Mouse (Mus musculus): ENCODE results near the gene Zfp219.

Gene Zfp219

DNA sequence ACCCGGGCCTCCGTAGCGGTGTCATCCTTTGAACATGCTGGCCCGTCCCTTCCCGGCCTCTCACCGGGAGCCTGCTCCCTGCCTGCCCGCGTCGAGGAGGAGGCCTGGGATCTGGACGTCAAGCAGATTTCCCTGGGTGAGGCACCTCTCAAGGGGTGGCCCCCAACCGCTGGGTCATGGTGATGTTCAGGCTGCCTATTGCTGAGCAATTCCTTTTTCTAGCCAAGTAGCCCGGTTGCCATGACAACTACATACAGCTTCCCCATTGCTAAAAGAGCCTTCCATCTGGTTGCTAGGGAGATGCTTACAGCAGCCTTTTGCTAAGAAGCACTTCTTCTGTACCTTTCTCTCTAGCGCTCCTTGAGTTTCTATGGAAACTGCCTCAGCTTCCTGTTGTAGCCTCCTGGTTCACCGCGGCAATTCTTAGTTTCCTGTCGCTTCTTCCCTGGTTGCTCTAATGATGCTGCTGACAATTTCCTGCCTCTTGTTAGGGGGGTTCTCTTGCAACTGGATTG is 16.5 kb downstream of the Zfp219 start:
- no peak for DNase-seq (ENCODE audit: low read depth, low spot score)

DNA sequence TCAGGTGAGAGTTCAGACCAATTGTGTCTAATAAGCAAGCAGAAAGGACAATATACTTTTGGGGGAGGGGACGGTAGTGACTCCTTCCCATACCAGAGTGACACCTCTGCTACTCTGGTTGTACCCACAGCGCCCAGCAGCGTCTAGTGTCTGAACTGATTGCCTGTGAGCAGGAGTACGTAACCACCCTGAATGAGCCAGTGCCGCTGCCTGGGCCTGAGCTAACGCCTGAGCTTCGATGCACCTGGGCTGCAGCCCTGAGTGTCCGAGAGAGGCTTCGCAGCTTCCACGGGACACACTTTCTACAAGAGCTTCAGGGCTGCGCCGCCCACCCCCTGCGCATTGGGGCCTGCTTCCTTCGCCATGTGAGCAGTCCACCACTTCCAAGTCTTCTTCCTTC is 23.1 kb downstream of the Zfp219 start:
- no peak for DNase-seq (ENCODE audit: low read depth, low spot score)

DNA sequence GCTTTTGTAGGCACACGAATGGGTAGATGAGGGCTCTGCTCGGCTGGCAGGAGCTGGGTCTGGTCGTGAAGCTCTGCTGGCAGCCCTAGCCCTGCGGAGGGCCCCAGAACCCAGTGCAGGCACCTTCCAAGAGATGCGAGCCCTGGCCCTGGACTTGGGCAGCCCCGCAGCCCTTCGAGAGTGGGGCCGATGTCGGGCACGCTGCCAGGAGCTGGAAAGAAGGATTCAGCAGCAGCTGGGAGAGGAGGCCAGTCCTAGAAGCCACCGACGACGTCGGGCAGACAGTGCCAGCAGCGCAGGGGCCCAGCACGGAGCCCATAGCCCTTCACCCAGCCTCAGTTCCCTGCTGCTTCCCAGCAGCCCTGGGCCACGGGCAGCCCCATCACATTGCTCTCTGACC is 23.7 kb downstream of the Zfp219 start:
- DNase-seq (ENCODE audit: low read depth, low spot score) = no peak

DNA sequence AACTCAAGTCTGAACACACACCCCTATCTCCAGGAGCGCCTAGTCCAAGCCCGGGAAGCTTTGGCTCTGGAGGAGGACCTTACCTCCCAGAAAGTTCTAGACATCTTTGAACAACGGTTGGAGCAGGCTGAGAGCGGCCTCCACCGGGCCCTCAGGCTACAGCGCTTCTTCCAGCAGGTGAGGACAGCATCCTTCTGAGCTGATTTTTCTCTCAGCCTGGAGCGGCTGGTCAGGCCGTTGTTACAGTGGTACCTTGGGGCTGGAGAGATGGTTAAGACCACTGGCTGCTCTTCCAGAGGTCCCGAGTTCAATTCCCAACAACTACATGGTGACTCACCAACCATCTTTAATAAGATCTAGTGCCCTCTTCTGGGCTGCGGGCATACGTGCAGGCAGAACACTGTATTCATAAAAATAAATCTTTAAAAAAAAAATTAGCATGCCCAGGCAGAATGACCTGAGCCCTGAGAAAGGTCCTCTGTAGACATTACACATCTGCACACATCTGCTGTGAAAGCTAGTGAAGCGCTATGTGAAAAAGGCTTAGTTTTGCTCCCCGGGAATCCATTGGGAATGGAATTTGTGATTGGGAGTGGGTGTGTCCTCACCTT is 24.2 kb downstream of the Zfp219 start:
- DNase-seq (ENCODE audit: low read depth, low spot score) = peak; percentile 36

DNA sequence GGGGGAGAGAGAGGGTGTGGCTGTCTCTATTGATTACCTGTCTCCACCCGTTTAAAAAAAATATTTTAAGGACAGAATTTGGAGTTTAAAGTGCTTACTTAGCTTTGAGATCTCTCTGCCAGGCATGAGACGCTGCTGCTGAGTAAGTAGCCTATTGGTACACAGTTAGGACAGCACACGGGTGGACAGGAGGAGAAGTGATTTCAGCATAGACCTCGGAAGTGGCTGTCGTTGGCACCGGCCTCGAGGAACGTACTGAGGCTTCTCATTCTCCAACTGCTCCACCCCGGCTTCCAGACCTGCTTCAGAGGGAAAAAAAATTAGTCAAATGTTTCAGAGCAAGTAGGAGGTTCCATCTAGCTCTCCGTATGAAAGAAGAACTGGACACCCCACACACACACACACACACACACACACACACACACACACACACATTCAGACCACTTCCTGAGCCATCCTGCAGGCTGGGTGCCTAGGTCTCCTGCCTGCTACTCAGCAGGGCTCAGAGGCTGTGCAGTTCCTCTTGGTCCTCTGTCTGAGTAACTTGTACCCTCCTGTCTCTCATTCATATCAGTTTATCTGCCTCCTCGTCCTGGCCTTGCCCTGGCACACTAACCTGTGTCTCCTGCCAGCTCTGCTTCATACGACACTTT is 25.2 kb downstream of the Zfp219 start:
- DNase-seq (ENCODE audit: low read depth, low spot score) = no peak

DNA sequence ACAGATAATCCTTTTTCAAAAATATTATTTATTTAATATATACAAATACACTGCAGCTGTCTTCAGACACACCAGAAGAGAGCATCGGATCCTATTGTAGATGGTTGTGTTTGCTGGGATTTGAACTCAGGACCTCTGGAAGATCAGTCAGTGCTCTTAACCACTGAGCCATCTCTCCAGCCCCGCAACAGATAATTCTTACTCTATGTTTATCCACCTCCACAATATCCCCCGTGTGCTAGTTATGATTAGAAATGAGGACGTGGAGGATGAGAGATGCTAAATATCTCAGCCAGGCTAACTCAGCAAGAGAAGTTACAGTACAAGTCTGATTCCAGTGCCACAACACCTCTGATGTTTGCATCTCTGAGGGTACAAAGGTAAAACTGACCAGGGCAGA is 26.1 kb downstream of the Zfp219 start:
- DNase-seq (ENCODE audit: low read depth, low spot score) = no peak

DNA sequence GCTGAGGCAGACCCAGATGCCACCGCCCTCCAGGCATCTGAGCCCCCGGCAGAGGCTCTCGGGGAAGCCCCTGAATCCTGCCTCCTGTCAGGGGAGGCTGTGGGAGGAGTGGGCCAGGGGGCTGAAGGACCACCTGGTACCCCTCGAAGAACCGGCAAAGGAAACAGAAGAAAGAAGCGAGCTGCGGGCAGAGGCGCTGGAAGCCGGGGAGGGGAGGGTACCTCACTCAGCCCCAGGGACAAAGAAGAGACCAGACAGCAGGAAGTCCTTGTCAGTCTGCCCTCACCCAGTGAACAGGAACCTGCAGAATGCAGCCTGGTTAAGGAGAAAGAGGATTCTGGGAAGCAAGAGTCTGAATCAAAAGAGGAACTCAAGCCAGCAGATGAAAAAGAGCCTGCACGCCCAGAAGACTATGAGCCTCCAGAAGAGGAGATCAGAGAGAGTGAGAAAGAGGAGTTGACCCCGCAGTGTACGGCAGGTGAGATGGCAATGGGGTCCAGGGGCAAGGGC is 31.0 kb downstream of the Zfp219 start:
- no peak for DNase-seq (ENCODE audit: low read depth, low spot score)

DNA sequence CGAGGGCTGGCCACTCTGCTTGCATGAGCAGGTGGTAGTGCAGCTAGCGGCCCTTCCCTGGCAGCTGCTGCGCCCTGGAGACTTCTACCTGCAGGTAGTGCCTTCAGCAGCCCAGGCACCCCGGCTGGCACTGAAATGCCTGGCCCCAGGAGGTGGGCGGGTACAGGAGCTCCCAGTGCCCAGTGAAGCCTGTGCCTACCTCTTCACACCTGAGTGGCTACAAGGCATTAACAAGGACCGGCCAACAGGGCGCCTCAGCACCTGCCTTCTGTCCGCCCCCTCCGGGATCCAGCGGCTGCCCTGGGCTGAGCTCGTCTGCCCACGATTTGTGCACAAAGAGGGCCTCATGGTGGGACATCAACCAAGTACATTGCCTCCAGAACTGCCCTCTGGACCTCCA is 31.8 kb downstream of the Zfp219 start:
- DNase-seq (ENCODE audit: low read depth, low spot score) = no peak

DNA sequence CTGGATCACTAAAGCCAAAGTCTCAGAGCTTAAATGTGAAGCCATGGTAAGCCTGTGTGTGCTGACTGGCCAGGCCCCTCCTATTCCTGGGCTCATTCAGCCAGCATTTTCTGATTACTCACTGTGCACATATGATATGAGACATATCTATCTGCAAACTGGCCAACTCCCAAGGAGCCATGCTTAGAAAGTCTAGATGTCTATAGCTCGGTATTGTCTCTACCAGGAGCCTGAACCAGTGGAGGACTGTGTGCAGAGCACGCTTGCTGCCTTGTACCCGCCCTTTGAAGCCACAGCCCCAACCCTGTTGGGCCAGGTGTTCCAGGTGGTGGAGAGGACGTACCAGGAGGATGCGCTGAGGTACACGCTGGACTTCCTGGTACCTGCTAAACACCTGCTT is 33.4 kb downstream of the Zfp219 start:
- no peak for DNase-seq (ENCODE audit: low read depth, low spot score)

DNA sequence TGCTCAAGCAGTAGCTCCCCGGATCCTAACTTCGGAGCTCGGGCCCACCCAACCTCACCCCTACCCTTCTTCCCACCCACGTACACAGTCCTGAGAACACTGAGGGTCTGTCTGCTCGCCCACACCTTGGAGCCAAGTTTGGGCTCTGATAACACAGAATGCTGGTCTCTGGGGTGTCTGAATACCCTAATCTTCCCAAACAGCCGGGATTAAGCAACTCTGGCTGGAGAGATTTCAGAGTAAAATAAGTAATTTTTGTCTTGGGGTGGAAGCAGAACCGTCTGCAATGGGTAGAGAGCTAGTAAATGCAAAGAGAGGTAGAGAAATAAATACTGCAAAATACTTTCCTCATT is 34.4 kb downstream of the Zfp219 start:
- no peak for DNase-seq (ENCODE audit: low read depth, low spot score)

DNA sequence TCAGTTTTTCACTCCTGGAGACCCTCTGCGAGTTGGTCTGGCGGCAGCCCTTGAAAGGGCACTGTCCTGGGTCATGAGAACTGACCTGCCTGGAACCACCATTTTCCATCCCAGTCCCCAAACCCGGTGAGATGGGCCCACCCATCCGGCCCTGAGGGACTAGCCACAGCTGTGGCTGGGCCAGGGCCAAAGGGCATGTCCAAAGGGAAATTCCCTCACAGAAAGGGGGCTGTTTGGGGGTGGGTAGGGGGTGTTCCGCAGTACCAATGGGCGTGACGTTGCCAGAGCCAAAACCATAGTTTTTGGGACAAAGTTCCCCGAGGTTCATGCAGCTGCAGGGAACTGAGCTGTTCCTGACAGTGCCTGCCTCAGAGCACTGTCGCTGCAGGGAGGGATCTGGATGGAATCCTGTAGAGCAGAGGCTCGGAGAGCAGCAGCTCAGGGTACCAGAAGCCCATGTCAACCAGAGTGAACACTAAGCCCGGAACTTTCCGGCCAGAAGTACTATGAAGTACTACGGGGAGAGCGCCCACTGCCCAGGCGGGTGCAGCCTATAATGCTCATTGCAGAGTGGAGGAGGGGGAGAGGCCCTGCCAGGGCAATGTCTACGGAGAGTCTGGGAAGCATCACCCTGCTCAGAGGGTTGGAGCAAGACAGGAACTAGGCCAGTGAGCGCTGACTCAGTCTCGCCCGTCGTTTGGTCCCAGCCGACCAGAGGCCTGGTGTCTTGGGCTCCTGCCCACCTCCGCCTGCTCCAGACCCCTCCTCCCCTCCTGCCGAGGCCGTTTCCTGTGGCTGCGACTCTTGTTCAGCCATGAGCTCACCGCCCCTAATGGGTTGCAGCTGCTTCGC is 35.0 kb downstream of the Zfp219 start:
- DNase-seq (ENCODE audit: low read depth, low spot score) = no peak

DNA sequence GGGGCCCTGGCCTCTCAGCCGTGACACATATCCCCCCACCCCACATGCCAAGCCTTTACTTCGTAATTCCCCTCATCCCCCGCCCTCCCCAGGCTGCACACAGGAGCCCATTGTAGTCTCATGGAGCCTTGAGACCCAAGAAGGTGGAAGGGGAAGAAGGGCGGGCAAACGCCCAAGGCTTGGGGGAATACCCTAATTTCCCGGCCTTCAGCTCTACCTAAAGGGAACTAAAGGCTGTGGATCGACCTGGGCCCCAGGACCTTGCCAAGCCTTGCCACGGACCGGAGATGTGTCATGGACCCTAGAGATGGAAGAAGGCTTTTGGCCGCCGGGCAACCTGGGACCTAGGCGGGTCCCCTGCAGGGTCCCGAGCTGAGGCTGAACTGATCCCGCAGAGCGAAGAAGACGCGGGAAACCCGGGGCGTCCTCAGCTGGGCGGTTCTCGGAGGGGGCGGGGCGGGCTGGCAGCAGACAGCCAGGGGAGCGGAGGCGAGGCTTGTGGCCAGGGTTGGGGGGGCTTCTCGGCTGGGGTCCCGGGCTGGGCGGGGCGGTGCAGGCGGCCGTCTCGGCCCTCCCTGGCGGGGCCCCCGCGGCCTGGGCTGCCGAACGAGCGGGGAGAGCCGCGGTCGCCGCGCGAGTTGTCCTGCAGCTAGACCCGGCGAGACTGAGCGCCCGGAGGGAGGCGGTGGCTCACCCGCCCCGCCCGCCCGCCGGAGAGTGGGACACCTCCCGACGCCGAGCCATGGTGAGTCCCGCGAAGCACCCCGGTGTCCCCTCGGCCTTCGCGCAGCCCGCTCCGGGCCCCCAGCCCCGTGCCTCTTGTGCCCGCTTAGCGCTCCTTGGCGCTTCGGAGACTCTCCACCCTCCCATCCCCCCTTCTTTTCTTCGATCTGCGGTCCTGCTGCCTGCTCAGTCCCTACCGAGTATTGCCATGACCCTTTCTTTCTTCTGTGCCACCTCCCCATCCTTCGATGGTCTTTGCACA is 36.0 kb downstream of the Zfp219 start, which contains the start of gene Arhgef40:
Arhgef40 (plus strand) TSS at position 473 of the 985 bp plus-strand sequence.
- DNase-seq (ENCODE audit: low read depth, low spot score) = peak; percentile 22

DNA sequence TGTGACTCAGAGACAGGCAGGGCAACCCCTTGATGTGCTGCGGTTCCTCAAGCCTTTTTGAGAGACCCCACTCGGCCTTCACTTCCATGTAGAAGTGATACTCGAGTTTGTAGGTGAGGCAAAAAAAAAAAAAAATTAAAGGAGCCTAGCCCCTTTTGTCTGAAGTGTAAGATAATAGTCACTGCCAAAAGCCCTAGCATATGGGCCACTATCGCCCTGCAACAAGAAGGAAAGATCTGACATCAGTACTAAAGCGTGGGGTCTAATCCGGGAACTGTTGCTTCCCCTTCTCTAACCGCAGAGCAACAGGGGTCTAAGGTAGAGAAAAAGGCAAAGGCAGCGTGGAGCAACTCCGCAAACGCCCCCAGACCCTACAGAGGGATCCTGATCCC is 36.7 kb downstream of the Zfp219 start:
- DNase-seq (ENCODE audit: low read depth, low spot score) = no peak

DNA sequence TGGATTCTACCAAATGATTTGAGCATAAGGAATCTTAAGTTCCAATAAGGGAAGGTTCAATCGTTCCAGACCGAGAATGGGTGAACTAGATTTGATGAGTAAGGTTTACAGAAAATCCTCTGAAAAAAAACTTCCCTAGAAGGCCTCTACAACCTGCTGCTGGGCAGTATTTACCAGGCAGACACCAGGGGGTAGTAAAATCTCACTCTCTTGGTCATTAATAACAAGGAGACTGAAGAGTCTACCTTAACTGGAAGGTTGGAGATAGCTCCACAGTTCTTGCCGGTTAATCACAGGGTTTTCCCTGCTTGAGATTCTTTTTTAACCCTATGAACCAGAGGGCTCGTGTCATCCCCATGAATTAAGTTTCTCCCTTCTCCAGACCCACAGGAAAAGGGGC is 37.3 kb downstream of the Zfp219 start:
- DNase-seq (ENCODE audit: low read depth, low spot score) = no peak

DNA sequence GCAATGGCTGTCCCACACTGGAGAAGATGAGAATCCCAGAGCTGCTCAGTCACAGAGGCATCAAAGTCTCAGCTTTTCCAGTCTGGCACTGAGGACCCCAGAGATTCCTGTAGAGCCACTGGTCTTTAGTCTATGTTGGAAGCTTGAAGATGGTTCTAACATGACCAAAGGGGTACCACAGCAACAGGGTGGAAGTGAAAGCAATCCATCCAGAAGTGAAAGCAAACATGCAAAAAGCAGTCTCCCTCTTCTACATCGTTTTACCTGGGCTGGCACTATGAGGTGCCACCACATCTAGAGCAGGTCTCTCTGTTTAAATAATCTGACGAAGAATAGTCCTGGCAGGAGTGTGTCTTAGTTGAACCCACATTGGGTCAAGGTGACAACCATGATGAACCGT is 41.3 kb downstream of the Zfp219 start:
- DNase-seq (ENCODE audit: low read depth, low spot score) = peak; percentile 18

DNA sequence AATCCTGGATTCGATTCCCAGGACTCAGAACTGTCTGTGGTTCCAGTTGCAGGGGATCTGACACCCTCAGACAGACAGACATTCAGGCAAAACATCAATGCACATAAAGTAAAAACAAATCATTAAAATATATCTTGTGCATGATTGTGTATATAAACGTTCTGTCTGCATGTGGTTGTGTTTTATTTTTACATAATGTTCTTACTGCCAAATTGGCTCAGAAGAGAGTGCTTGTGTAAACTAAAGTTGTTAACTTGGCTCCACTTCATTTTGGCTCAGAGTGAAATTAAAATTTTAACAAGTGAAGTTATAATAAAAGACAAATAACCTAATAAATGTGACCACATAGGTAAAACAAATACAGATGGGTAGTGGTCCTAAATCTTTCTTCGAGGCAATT is 53.1 kb downstream of the Zfp219 start:
- no peak for DNase-seq (ENCODE audit: low read depth, low spot score)

DNA sequence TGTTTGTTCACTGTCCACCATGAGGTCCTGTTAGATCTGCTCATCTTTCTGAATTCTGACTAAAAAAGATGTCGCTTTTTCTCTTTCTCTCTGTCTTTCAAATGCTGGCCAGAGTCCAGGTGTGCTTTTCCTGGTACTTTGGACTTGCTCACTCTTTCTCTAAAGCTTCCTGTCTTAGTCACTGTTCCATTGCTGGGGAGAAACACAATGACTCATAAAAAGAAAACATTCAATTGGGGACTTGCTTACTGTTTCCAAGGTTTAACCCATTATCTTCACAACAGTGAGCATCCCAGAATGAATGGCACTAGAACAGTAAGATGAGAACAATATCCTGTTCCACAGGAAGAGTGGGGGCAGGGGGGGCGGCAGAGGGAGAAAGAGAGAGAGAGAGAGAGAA is 60.2 kb downstream of the Zfp219 start:
- DNase-seq (ENCODE audit: low read depth, low spot score) = no peak

Measured in A20 (cell line).